Mouse (Mus musculus): ENCODE measurements around the gene Dtd1. TPM values are rescaled to one million over a fixed set of nuclear protein-coding genes. Genes with fewer than 3 reads are reported as not detected.

Dtd1 gene
- polyA plus RNA-seq, 1 experiment from 2014 or later = 51.0 TPM

DNA sequence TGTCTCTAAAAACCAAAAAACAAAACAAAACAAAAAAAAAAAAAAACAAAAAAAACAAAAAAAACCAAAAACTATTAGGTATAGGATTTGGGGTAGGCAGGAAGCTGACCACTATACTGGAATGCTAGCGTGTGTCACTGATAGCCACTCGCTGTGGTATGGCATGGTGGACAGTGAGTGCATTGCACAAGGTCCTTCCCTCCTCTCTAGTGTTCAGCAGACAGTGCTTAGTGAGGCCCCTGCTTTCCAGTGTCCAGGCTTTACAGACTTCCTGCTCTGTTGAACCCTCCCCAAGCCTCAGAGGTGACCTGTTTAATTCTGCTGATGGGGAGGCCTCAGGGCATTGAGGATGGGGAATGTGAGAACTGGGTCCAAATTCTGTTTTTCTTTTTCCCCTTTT, 95.2 kb downstream of the Dtd1 start:
- no peak overlapping the region for H3K4me3 ChIP-seq (replicated peaks)
- no peak overlapping the region for H3K4me2 ChIP-seq (replicated peaks)
- WGBS = 80% methylated on average over 2 of the region's 2 CpGs
- no peaks in the 10 kb centered on the region for H3K27me3 ChIP-seq (replicated peaks)
- no peak for ATAC-seq
- no peaks in the 10 kb centered on the region for H3K4me1 ChIP-seq (replicated peaks)
- H3K9ac ChIP-seq = no peak overlapping the region
- no peak overlapping the region for H3K27ac ChIP-seq
- no peaks in the 10 kb centered on the region for H3K9me3 ChIP-seq
- H3K36me3 ChIP-seq = no peaks in the 10 kb centered on the region

DNA sequence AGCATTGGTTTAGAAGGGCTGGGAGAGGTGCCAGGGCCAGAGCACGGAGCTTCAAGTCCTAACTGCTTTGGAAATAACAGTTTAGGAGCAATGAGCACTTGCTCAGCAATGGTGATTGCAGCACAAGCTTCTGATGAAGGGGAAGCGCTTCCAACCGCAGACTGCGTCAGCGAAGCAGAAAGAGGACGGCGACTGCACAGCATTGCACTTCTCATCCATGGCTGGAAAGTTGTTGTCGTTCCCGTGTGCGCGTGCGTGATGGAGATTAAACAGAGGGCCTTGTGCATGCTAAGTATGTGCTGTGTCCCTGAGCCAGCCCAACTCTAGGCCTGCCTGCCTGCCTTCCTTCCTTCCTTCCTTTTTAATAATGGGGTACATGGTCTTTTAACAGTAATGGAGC, 98.3 kb downstream of the Dtd1 start:
- Histone ChIP-seq H3K4me3 (replicated peaks) (no peak overlapping the region), H3K4me2 (replicated peaks) (no peak overlapping the region), H3K4me1 (replicated peaks) (no peaks in the 10 kb centered on the region), H3K9me3 (no peaks in the 10 kb centered on the region), H3K27ac (no peak overlapping the region), H3K9ac (no peak overlapping the region), H3K36me3 (no peaks in the 10 kb centered on the region), H3K27me3 (replicated peaks) (no peaks in the 10 kb centered on the region)
- 90% methylated on average over 12 of the region's 12 CpGs for WGBS
- no peak for ATAC-seq

DNA sequence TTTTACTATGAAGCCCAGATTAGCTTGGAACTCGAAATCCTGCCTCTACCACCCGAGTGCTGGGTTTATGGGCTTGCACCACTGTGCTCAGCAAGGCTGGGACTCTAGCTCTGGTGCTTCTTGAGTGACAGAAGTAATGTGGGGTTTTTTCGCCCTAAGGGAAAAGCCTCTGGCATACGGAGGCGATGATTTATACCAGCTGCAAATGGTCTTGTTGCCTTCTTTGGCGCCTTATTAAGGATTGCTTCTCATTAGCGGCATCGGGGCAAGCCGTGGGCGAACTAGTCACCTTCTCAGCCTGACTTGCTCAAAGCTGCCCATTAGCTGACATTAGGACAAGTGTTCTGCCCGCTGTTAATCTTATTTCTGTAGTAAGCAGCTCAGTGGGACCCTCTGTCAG, 100.9 kb downstream of the Dtd1 start:
- no peaks in the 10 kb centered on the region for H3K9me3 ChIP-seq
- no peaks in the 10 kb centered on the region for H3K4me1 ChIP-seq (replicated peaks)
- H3K4me3 ChIP-seq (replicated peaks) = no peak overlapping the region
- no peak overlapping the region for H3K4me2 ChIP-seq (replicated peaks)
- H3K27me3 ChIP-seq (replicated peaks) = no peaks in the 10 kb centered on the region
- no peaks in the 10 kb centered on the region for H3K36me3 ChIP-seq
- H3K9ac ChIP-seq = no peak overlapping the region
- ATAC-seq = no peak
- H3K27ac ChIP-seq = no peak overlapping the region
- WGBS = 78% methylated on average over 11 of the region's 11 CpGs

DNA sequence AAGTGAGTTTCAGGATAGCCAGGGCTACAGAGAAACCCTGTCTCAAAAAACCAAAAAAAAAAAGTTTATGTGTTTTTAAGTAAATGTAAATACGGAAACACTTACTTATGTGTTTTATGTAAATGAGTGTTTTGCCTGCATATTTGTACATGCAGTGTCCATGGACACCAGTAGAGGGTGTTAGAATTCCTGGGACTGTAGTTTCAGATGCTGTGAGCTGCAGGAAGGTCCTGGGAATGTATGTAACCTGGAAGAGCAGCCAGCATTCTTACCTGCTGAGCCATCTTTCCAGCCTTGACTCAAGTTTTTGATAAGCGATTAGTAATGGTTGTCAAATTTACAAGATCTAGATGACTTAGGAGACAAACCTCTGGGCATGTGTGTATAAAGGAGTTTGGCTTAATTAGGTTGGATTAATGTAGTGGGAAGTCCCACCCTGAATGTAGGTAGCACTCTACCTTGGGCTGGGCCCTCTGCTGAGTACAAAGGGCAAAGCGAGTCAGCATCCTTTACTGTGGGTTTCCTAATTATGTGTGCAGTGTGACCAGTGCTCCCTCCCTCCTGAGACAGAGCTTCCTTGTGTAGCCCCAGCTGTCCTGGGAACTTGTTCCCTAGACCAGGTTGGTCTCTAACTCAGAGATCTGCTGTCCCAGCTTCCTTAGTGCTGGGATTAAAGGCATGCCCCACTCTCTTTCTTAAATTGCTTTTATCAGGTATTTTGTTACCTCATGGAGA, 101.9 kb downstream of the Dtd1 start:
- Histone ChIP-seq H3K36me3 (no peaks in the 10 kb centered on the region), H3K27me3 (replicated peaks) (no peaks in the 10 kb centered on the region), H3K4me3 (replicated peaks) (no peak overlapping the region), H3K4me2 (replicated peaks) (no peak overlapping the region), H3K9me3 (no peaks in the 10 kb centered on the region), H3K27ac (no peak overlapping the region), H3K4me1 (replicated peaks) (no peaks in the 10 kb centered on the region), H3K9ac (no peak overlapping the region)
- WGBS = 87% methylated on average over 3 of the region's 3 CpGs
- ATAC-seq = peak; percentile 91

DNA sequence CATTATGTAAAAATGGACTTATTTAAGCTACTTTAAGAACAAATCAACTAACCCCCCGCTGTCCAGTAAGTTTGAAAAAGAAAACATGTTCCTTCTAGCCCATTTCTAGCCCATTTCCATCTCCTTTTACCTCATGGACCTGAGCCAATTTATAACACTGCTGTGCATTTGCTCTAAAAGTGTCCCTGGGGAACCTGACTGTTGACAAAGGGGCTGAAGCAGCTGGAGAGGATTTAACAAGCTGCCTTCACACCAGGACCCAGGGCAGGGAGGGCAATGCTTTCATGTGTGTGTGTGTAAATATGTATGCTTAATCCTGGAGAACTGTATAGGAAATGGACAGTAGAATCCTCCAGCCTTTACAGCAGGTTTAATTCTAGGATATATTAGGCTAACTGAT, 109.6 kb downstream of the Dtd1 start:
- no peak overlapping the region for H3K27ac ChIP-seq
- H3K9ac ChIP-seq = no peak overlapping the region
- 40% methylated on average over 1 of the region's 1 CpGs for WGBS
- no peaks in the 10 kb centered on the region for H3K4me1 ChIP-seq (replicated peaks)
- no peaks in the 10 kb centered on the region for H3K9me3 ChIP-seq
- H3K4me2 ChIP-seq (replicated peaks) = no peak overlapping the region
- no peak for ATAC-seq
- no peaks in the 10 kb centered on the region for H3K36me3 ChIP-seq
- no peak overlapping the region for H3K4me3 ChIP-seq (replicated peaks)
- no peaks in the 10 kb centered on the region for H3K27me3 ChIP-seq (replicated peaks)

DNA sequence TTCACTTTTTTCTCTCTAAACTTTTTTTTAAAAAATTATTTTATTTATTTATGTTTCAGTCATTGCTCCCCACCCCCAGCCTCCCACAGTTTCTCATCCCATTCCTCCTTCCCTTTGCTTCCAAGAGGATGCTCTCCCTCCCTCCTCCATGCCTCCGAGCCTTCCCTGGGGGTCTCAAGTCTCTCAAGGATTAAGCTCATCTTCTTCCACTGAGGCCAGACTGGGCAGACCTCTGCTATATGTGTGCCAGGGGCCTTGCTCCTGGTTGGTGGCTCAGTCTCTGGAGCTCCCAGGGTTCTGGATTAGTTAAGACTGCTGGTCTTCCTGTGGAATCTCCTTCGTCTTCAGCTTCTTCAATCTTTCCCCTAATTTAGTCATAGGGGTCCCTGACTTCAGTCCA, 110.0 kb downstream of the Dtd1 start:
- H3K4me1 ChIP-seq (replicated peaks) = no peaks in the 10 kb centered on the region
- no peak for ATAC-seq
- 84% methylated on average over 2 of the region's 2 CpGs for WGBS
- no peaks in the 10 kb centered on the region for H3K27me3 ChIP-seq (replicated peaks)
- no peak overlapping the region for H3K27ac ChIP-seq
- no peaks in the 10 kb centered on the region for H3K9me3 ChIP-seq
- no peak overlapping the region for H3K4me3 ChIP-seq (replicated peaks)
- no peak overlapping the region for H3K4me2 ChIP-seq (replicated peaks)
- no peak overlapping the region for H3K9ac ChIP-seq
- H3K36me3 ChIP-seq = no peaks in the 10 kb centered on the region

DNA sequence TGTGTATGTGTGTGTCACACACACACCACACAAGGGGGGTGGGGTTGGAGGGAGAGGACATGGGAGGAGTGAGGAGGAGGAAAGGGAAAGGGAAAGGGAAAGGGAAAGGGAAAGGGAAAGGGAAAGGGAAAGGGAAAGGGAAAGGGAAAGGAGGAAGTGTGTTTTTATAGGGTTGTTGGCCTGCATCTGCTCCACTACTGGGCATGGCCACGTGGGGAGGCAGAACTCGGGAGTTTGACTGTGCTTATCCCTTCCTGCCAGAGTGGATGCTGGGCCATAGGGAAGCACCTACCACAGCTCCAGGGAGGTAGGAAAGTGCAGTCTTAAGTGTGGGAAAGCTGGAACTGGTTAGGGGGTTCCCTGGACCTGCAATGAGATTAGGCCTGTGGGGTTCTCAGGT, 114.9 kb downstream of the Dtd1 start:
- Histone ChIP-seq H3K27ac (no peak overlapping the region), H3K4me3 (replicated peaks) (no peak overlapping the region), H3K9ac (no peak overlapping the region), H3K4me2 (replicated peaks) (no peak overlapping the region), H3K9me3 (no peaks in the 10 kb centered on the region), H3K36me3 (no peaks in the 10 kb centered on the region), H3K27me3 (replicated peaks) (no peaks in the 10 kb centered on the region), H3K4me1 (replicated peaks) (0 out of 2 replicates have a peak, but pooled peaks cover 4% of the 10 kb centered on the region)
- 66% methylated on average over 2 of the region's 2 CpGs for WGBS
- ATAC-seq = no peak

DNA sequence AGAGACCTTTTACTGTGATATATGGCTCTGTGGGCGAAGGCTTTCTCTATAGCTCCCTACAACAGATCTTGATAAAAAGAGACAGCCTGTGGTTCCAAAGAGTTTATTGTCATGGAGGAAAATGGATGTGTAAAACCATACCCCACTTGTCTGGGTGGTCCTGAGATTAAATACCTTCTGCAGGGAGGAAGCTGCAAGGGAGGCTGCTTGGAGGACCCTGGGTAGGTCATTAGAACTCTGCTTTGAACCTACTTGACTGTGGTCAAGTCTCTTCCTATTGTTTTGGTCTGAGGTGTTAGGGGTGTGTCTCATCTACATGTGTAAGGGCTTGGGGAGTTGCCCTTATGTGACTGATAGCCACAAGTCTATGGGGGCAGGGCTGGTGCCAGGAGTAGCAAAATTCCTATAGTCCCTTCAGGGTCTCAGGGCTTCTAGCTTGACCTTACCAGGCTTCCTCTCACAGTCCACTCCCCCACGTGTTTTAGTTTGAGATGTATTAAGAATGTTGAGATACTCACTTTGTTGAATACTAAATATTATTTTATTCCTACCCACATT, 115.6 kb downstream of the Dtd1 start:
- Histone ChIP-seq H3K27me3 (replicated peaks) (no peaks in the 10 kb centered on the region), H3K4me2 (replicated peaks) (no peak overlapping the region), H3K36me3 (no peaks in the 10 kb centered on the region), H3K9ac (no peak overlapping the region), H3K4me1 (replicated peaks) (0 out of 2 replicates have a peak, but pooled peaks cover 4% of the 10 kb centered on the region), H3K4me3 (replicated peaks) (no peak overlapping the region), H3K27ac (no peak overlapping the region), H3K9me3 (no peaks in the 10 kb centered on the region)
- ATAC-seq = no peak
- WGBS = 69% methylated on average over 2 of the region's 2 CpGs

DNA sequence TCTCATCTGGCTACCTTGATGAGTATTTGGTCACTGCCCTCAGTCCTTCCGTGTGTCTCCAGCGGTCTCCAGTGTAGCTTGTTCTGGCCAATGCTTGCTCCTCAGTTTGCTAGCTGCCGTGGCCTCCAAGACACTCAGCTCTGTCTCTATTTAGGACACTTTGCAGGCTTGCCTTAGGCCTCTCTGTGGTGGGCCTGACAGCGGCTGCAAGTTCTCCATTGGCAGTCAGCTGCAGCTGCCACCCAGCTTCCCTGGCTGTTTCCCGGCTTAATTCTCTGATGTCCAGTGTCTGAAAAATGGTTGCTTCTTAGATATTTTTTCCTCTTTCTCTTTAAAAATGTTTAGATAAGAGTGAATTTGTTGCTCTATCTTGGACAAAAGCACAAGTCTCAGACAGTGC, 116.6 kb downstream of the Dtd1 start:
- WGBS = 64% methylated on average over 5 of the region's 5 CpGs
- H3K9ac ChIP-seq = no peak overlapping the region
- no peaks in the 10 kb centered on the region for H3K9me3 ChIP-seq
- ATAC-seq = no peak
- H3K4me3 ChIP-seq (replicated peaks) = no peak overlapping the region
- no peaks in the 10 kb centered on the region for H3K27me3 ChIP-seq (replicated peaks)
- H3K36me3 ChIP-seq = no peaks in the 10 kb centered on the region
- H3K4me1 ChIP-seq (replicated peaks) = 0 out of 2 replicates have a peak, but pooled peaks cover 4% of the 10 kb centered on the region
- no peak overlapping the region for H3K4me2 ChIP-seq (replicated peaks)
- 0 out of 2 replicates have a peak overlapping the region, but pooled peaks have one; percentile 27 for H3K27ac ChIP-seq

DNA sequence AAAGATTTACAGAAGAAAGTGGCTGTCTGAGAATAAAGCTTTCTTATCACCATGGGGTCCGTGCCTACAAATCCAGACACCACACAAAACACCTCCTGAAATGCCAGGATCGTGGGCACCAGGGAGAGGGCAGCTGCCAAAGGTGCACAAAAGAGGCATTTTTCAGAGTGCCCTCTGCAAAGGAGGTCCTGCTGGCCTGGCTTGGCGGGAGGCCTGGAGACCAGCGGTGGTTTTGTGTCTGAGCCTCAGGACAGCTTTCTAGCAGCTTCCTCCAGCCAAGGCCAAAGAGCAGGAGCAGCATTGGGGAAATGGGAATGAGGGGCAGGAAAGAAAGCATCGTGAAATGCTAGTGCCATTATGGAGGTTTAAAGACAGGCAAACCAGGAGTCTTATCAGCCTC, 118.6 kb downstream of the Dtd1 start:
- no peak for ATAC-seq
- 69% methylated on average over 5 of the region's 5 CpGs for WGBS
- no peak overlapping the region for H3K4me2 ChIP-seq (replicated peaks)
- no peak overlapping the region for H3K4me3 ChIP-seq (replicated peaks)
- H3K4me1 ChIP-seq (replicated peaks) = 0 out of 2 replicates have a peak, but pooled peaks cover 4% of the 10 kb centered on the region
- no peaks in the 10 kb centered on the region for H3K9me3 ChIP-seq
- no peaks in the 10 kb centered on the region for H3K36me3 ChIP-seq
- H3K9ac ChIP-seq = no peak overlapping the region
- H3K27ac ChIP-seq = no peak overlapping the region
- H3K27me3 ChIP-seq (replicated peaks) = no peaks in the 10 kb centered on the region

DNA sequence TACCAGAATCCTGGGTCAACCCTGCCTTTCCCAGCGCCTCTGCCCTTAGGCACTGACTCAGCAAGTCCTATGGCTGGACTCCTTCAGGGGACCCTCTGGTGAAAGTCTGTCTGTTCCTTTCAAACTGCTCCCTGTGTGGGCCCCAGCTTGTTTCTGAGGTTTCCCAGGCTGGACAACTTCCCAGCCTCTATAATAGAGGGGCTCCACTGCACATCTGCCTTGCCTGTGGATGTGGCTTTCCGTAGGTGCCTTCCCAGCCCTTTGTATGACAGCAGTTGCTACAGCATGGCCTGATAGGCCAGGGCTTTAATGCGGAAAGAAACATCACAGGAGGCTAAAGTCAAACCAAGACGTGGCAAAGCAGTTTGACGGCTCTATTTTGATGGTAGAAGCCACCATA, 119.6 kb downstream of the Dtd1 start:
- Histone ChIP-seq H3K4me2 (replicated peaks) (no peak overlapping the region), H3K27ac (peak overlapping the region; percentile 40; the same call in 1 of the 2 replicates)

DNA sequence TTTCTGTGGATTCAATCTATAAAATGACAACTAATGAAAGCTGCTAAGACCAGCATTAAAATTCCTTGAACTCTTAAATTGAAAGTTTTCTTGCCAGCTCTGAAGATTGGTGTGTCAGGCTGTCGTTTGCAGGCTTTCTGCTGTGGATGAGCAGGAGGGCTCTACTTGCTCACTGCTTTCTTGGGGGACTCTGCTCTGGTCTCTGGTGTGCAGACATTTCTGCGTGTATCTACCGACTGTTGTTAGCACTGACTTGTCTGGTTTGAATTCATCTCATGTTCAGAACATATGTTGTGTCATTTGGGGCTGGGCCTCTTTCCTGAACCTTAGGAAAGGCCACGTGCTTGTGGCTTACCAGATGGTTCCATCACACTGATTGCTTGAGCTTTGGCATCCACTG, 120.0 kb downstream of the Dtd1 start:
- WGBS = 71% methylated on average over 4 of the region's 4 CpGs
- Histone ChIP-seq H3K27ac (no peak overlapping the region), H3K4me2 (replicated peaks) (no peak overlapping the region), H3K9me3 (no peaks in the 10 kb centered on the region), H3K27me3 (replicated peaks) (no peaks in the 10 kb centered on the region), H3K36me3 (no peaks in the 10 kb centered on the region), H3K9ac (no peak overlapping the region), H3K4me3 (replicated peaks) (no peak overlapping the region), H3K4me1 (replicated peaks) (0 out of 2 replicates have a peak, but pooled peaks cover 4% of the 10 kb centered on the region)
- ATAC-seq = no peak

More for the DNA sequence above, 119.6 kb downstream of the Dtd1 start:
- Histone ChIP-seq H3K36me3 (no peaks in the 10 kb centered on the region), H3K9ac (no peak overlapping the region), H3K4me3 (replicated peaks) (no peak overlapping the region), H3K9me3 (no peaks in the 10 kb centered on the region), H3K27me3 (replicated peaks) (no peaks in the 10 kb centered on the region), H3K4me1 (replicated peaks) (0 out of 2 replicates have a peak, but pooled peaks cover 4% of the 10 kb centered on the region)
- 71% methylated on average over 5 of the region's 5 CpGs for WGBS
- peak; percentile 35; the same call in 1 of the 2 replicates for ATAC-seq

Data from intestine, embryonic 15.5 days (tissue).